Mouse (Mus musculus): ENCODE data around the gene Ube2j1.
A peak's percentile ranks its signal among the peaks of the same experiment; 100 is the strongest.
"Not testable (repeated sequence)": the region's sequence is repeated elsewhere in the genome, so short reads cannot be mapped to it uniquely, and the experiment has no call there.

The Ube2j1 gene

DNA sequence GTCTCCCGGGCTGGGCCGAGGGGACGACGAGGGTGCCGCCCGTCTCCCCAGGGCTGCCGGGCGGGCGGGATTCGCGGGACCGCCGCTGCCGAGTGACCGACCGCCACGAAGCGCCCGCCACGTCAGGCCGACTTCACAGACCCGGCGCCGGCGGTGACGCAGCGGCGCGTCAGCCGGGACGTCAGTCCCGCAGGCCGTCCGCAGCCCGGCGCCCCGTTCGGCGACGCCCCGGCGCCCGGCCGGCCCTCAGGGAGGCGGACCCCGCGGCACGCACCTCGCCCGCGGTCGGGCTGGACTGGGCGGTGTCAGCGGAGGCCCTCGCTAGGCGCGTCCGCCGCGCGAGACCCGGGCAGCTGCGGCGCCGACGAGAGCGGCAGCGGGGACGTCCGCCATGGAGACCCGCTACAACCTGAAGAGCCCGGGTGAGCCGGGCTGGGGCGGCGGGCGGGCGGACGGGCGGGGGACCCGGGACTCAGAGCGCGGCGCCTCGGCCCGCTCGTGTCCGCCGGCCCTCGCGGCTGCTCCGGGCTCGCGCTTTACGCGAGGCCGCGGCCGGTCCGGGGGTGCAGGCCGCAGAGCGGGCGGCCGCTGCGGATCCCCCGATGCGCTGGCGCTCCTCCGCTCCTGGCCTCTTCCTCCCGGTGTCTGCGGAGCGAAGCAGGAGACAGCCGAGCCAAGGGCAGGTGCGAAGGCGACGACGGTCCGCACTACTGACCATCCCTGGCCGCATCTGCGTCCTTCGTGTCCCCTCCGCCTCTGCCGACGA is at the start of gene Ube2j1:
Gene Ube2j1 (plus strand): TSS at position 222 of the 766 bp plus-strand sequence.
- peak; percentile 92 to 93 for DNase-seq (ENCODE audit: low spot score in 2 of 2)

DNA sequence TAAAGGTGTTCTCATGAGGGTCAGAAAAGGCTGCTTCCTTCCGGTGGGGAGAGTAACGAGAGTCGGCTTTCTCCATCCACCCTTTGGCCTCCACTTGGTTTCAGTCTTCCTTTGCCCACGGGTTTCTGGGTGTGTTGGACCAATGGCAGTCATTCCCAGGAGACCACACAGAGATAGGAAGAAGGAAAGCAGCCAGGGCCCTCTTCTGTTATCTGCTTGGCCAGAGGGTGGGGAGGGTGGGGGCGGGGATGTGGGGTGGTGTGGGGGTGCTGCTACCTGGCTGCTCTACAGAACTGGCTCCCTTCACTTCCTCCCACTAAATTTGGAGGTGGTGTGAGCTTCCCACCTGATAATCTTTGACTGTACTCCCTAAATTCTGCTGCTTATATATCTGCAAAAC is 49.6 kb upstream of the Ube2j1 start:
- no peak for DNase-seq (ENCODE audit: low spot score in 2 of 2)

DNA sequence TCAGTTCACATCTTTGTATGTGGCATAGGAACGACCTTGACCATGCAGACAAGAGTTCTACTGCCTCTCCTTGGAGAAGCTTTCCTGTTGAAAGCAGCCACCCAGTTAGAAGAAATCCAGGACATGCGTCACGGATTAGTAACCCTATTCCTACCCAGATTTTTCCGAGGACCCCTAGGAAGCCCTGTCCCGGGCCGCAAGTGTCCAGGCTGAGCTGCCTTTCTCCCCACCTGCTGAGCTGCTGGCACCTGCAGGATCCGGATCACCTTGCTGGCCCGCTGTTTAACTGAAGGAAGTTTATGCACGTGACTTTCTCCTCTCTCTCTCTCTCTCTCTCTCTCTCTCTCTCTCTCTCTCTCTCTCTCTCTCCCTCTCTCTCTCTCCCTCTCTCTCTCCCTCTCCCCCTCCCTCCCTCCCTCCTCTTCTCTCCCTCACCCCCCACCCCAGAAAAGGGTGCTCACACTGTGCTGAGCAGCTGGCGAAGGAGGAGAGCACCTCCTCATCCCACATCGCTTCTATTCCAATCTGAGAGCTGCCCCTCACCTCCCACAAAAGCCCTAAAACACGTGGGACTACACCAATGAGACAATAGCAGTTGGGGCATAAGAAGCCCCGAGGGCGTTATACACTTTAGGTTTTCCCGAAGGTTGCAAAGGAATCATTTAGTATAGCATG is 49.0 kb upstream of the Ube2j1 start:
- DNase-seq (ENCODE audit: low spot score in 2 of 2): peak; percentile 41 to 64

DNA sequence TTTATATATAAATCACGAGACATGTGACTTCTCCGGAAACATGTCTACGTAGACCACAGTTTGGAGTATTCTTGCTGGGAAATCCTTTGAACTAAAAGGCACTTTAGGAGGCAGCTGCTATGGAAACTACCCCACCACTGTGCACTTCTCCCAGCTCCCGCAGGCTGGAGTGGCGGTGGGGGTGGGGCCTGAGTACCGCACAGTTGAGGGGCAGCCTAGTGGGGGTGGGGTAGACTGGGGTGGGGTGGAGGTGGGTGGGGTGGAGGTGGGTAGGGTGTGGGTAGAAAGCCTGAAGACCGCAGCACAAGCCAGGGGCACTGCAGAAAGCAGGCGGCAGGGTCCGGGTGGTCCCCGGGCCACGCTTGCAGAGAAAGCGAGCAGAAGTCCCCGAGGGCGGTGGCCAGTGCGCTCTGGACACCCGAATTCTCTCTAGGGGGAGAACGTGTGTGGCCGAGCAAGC is 48.5 kb upstream of the Ube2j1 start, which contains the start of gene Rragd:
Gene Rragd (plus strand): TSS at position 322 of the 460 bp plus-strand sequence.
- DNase-seq (ENCODE audit: low spot score in 2 of 2): peak; percentile 73 to 75

GRCm38 (mm10) chr4:32983176-32984155 is 47.8 kb upstream of the Ube2j1 start:
- DNase-seq (ENCODE audit: low spot score in 2 of 2): peak; percentile 74 to 82

DNA sequence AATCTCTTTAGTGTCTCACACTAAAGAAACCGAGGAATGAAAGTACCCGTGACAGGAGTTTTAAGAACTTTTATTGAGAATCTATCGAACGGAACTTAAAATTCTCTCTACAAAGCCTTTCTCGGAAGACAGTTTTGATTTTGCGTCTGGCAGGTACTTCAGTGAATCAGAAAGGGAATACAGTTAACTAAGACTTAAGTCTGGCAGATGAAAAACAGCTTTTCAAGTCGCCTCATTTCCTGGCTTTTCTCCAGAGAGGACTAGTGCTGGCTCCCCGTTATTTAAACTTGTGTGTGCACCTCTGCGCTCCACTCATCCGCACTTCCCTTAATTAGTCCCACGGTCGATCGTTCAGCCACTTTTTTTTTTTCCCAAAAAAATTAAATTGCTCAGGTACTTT is 47.0 kb upstream of the Ube2j1 start:
- DNase-seq (ENCODE audit: low spot score in 2 of 2): no peak

DNA sequence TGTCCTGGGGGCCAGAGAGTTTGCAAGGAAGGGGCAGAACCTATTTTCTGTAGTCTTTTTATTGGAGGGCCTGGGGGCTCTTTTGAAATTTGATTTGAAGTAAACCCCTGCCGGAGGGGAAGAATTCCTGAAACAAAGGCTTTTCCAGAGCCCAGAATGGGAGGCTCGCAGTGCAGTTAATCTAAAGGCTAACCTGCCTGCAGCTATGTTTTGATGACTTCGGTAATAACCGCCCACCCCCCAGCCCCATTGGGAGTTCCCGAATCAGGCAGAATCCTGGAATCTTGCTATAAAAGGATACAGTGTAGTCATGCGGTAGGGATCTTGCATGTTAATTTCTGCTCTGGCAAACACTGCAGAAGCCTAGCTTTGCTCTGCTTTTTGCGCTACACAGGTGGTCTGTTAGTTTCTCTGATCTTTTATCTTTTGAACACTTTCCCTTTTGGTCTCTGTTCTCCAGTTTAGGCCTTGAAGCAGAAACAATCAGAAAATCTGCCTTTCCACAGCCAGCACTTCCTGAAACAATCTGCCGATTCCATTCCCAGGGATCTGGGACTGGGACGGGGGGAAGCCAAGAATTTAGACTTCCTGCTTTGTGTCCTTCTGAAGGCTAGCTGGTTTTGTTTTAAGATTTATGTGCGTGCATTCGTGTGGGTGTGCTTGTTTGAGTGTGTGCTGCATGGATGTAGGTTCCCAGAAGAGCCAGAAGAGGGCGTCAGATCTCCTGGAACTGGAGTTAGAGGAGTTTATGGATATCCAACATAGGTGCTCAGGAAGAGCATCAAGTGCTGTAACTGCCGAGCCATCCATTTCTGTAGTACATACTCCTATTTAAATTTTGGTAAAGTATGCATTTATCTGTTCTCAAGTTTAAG is 46.2 kb upstream of the Ube2j1 start:
- DNase-seq (ENCODE audit: low spot score in 2 of 2): peak; percentile 32 to 41

DNA sequence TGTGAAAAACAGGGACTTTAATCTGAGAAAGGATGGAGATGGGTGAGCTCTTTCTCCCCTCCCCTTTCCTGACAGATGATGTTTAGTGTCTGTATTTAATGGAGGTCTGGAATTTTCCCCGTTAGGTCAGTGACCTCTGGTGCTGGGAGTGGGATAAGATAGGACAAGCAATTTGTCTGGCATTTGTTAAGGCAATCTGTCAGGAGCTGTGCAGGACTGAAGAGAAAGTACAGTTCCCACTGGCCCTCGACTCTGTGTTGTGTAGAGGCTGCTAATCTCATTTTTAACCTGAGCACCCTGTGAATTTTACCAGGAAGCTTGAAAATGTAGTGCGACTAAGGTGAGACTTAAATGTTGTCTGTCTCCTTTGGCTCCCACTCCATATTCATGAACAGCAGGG is 45.5 kb upstream of the Ube2j1 start:
- no peak for DNase-seq (ENCODE audit: low spot score in 2 of 2)

- no peak for DNase-seq (ENCODE audit: low spot score in 2 of 2)
These were observed 44.2 kb upstream of the Ube2j1 start for GRCm38 (mm10) chr4:32987006-32987405.

DNA sequence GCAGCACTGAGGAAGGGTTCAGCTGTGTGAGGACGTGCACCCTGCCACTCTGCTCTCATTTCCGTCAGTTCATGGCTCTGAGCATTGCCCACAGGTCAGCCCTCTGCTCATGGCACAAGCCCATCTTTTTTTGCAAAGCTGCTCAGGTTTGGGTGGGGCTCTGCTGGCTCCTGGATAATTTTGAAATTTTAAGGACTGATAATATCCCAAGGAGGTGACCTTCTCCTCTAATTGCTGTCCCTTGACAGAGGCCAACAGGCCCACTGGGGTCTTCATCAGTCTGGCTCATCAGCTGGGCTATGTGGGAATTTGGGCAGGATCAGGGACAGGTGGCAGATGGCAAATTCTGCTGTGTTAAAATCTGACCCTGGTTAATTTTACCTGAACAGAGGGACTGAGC is 41.9 kb upstream of the Ube2j1 start:
- no peak for DNase-seq (ENCODE audit: low spot score in 2 of 2)

GRCm38 (mm10) chr4:32994168-32994567 is 37.0 kb upstream of the Ube2j1 start:
- DNase-seq (ENCODE audit: low spot score in 2 of 2): no peak

DNA sequence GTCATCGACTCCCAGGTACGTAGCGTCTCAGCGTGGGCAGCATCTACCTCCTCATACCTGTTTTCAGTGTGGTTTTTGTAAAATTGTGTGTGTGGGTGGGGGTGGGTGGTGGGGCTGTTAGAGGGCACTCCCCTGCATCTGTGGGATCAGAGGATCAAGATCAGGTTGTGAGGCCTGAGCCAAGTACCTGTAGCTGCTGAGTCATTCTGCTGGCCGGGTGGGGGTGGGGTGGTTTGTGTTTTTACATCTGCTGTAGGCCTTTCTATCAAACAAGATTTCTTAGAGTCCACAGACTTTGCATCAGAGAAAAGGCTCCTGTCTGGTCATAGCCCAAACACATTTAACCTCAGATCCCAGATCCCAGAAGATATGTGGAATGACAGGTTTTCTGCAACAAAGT is 35.1 kb upstream of the Ube2j1 start:
- DNase-seq (ENCODE audit: low spot score in 2 of 2): no peak

DNA sequence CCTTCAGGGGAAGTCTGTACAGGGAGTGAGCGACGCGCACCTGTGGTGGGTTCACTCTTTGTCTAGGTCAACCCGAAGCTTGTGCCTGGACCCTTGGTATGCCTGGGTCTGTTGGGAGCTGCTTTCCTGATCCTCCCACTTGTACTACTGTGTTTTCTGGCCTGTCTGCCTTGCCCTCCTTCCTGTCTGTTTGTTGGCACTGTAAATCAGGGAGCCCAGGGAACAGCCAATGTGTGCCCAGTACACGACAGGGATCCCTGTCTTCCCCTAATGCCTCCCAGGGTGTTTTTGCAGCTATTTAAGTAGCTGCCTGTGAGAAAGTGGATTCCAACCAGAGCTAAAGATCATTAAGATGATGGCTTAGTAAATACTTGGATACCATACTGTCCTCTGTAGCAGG is 33.6 kb upstream of the Ube2j1 start:
- no peak for DNase-seq (ENCODE audit: low spot score in 2 of 2)

GRCm38 (mm10) chr4:32998996-32999395 is 32.2 kb upstream of the Ube2j1 start:
- no peak for DNase-seq (ENCODE audit: low spot score in 2 of 2)

DNA sequence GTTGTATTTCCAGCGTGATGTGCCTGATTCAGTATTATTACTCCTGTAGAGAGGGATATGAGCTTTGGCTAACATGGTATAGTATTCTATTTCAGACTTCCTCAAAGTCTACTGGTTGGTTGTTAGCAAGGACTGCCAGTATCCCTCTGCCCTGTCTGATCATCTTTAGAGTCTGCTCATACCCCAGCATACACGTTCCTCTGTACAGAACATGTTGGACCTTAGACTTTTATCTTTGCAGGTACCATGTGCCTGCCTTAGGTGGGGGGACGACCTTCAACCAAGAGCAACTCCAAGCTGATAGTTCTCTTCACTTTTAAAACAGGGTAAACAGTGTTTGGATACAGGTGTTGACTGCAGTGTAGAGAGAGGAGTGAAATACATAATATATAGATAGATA is 29.1 kb upstream of the Ube2j1 start:
- DNase-seq (ENCODE audit: low spot score in 2 of 2): no peak

GRCm38 (mm10) chr4:33005595-33006470 is 25.4 kb upstream of the Ube2j1 start:
- not testable (repeated sequence) for DNase-seq (ENCODE audit: low spot score in 2 of 2)

DNA sequence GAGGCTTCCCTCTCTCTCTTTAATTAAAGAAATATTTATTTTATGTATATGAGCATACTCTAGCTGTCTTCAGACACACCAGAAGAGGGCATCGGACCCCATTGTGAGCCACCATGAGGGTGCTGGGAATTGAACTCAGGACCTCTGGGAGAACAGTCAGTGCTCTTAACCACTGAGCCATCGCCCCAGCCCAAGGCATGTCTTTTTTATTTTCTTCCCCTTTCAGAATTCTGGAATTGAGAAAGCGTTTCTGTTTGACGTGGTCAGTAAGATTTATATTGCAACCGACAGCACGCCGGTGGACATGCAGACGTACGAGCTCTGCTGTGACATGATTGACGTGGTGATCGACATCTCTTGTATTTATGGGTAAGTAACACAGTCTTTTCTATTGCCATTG is 24.4 kb upstream of the Ube2j1 start:
- no peak for DNase-seq (ENCODE audit: low spot score in 2 of 2)

DNA sequence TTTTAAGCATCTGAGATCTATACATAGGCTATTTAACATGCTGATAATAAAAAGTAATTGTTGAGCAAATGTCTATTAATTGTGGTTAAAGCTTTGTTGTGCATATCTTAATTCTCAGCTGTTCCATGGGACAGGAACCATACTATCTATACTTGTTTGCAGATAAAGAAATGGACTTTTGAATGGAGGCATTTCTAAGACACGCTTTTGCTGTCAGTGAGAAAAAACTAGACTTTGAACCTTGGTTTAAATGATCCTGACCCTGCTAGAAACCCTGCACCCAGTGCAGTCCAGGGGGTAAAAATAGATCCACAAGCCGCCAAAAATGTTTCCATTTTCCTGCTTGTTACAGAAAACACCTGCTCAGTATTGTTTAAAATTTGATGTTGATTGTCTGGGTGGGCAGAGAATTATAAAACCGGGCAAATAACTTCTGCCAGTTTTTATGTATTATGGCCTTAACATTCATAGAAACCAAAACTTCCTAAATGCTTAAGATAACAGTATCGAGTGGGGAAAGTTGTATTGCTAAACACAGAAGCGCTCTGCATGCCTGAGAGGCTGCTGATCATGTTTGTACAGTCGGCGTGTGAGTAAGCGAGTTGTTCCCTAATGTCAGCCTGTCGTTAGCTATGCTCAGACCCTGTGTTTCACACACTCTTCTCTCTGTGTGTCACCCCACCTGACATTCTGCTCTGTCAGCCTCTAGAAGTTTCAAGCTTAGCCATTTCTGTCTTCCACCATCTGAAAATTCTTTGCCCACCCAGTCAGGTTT is 23.6 kb upstream of the Ube2j1 start:
- no peak for DNase-seq (ENCODE audit: low spot score in 2 of 2)

GRCm38 (mm10) chr4:33010078-33010477 is 21.1 kb upstream of the Ube2j1 start:
- DNase-seq (ENCODE audit: low spot score in 2 of 2): no peak
